Mouse (Mus musculus) liver, adult 2 months (tissue): ENCODE data around the gene Crocc2.

Source experiments
- CTCF ChIP-seq: fragments of 200-500 bp; IDR thresholded peaks from 2 replicates; pipeline ENCODE4 v1.5.1; 2011; ENCODE audit warnings: low read depth, low read length, control low read depth
- POLR2A ChIP-seq: fragments of 200-500 bp; IDR thresholded peaks from 2 replicates; pipeline ENCODE4 v1.6.1; 2011; ENCODE audit warnings: low read length, control low read depth; ENCODE audit not compliant: insufficient read depth; ENCODE audit errors: extremely low read depth

DNA sequence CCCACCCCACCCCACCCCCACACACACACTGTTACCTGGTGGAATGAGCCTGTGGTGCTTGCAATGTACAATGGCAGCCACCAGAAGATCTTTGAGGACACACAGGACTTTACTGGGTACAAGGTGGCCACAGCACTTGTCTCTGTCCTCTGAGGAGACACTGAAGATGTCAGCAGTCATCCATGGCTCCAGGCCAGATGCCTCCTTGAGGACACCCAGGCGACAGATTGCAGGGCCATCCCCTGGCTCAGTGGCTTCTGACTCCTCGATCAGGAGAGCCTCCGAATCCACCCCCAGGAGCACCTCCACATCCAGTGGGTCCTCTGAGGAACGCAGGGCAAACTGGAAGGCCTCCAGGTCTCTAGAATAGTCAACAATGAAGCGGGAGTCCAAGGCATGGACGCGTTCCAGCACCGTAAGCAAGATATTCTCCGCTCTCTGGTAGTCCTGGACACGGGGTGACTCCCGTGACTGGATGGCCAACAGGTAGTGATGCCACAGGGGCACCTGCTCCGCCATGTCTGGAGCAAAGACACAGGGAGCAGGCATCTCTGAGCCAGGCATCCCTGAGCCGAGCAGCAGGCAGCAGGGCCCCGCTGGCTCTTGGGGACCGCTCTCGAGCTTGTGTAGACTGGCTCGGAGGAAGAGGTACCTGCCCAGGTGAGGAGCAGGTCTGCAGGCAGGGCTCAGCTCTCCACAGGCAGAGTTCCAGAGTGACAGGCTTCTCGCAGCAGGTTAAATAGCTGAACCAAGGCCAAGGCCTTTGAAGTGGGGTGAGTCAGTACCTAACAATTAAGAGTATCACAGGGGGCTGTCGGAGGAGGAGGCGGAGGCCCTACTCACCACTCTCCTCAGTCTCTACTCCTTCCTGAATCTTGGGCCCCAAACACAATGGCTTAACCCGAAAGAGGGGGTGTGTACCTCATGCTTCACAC lies 8.7 kb upstream of the Crocc2 start:
- TF ChIP-seq CTCF (no peak), POLR2A (no peak)
